Mouse (Mus musculus) splenic B cell, adult 2 months (primary cell): ENCODE data around the gene Slc28a1.
"Not testable (repeated sequence)": the region's sequence is repeated elsewhere in the genome, so short reads cannot be mapped to it uniquely, and the experiment has no call there.

Source experiments
- DNase-seq: peaks from one replicate; pipeline ENCODE4 v3.0.0-alpha.2; 2011; ENCODE audit warnings: low read depth, low spot score
- H3K27me3 ChIP-seq: 2 replicates; pipeline ENCODE4 v1.6.1; 2012; ENCODE audit warnings: mild to moderate bottlenecking, low read length, moderate library complexity, mixed read lengths; ENCODE audit not compliant: control insufficient read depth, poor library complexity, insufficient read depth, severe bottlenecking
- H3K36me3 ChIP-seq: 2 replicates; pipeline ENCODE4 v1.6.1; 2012; ENCODE audit warnings: mild to moderate bottlenecking, low read length, moderate library complexity, mixed read lengths; ENCODE audit not compliant: control insufficient read depth, poor library complexity, insufficient read depth, severe bottlenecking

Gene Slc28a1

GRCm38 (mm10) chr7:81167124-81167523 is 52.5 kb downstream of the Slc28a1 start:
- Histone ChIP-seq H3K27me3 (no peaks in the 10 kb centered on the region), H3K36me3 (no peaks in the 10 kb centered on the region)
- DNase-seq, result peak; percentile 70

DNA sequence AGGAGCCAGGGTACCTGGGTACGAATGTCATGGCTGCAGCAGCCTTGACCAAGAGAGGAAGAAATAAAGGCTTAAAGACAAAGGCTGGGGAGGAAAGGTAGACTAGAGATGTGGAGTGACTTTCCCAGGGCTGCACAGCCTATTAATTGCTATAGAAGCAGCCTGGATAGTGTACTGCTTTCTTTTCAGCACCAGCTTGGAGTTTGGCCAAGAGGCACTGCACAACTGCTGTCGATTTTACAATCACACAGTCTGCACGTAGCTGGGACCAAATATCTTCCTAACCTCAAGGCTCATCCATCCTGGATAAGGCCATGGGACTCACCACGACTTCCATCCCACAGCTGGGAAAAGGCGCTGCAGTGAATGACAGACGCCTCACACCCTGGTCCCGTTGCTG is 54.8 kb downstream of the Slc28a1 start:
- no peaks in the 10 kb centered on the region for H3K27me3 ChIP-seq
- no peak for DNase-seq

DNA sequence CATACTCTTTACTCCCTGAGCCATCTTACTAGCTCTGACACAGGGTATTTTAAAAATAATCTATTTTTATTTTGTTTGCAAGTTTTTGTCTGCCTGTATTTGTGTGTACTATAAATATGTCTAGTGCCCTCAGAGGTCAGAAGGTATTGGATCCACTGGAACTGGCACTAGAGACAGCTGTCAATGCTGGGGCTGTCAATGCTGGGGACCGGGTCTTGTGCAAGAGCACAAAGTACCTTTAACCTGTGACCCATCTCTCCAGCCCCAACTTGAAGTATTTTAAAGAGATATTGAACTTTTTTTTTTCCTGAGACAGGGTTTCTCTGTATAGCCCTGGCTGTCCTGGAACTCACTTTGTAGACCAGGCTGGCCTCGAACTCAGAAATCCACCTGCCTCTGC is 59.3 kb downstream of the Slc28a1 start:
- no peaks in the 10 kb centered on the region for H3K27me3 ChIP-seq
- no peaks in the 10 kb centered on the region for H3K36me3 ChIP-seq
- DNase-seq, result no peak

More for the DNA sequence above, 54.8 kb downstream of the Slc28a1 start:
- no peaks in the 10 kb centered on the region for H3K36me3 ChIP-seq

DNA sequence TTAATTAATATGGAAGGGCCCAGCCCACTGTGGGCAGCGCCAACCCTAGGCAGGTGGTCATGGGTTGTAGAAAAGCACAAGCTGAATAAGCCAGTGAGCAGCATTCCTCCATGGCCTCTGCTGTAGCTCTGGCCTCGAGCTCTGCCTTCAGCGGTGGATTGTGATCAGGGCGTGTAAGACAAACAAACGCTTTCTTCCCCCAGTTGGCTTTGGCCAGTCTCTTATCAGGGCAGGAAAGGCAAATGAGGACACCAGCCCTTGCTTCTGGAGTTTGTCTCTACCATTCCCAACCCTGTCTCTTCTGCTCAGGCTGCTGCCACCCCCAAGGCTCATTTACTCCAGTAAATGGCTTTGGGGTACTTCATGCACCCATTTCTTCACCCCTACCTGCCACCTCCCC is 60.1 kb downstream of the Slc28a1 start:
- Histone ChIP-seq H3K27me3 (no peaks in the 10 kb centered on the region), H3K36me3 (no peaks in the 10 kb centered on the region)
- no peak for DNase-seq

GRCm38 (mm10) chr7:81176187-81176769 is 61.7 kb downstream of the Slc28a1 start:
- Histone ChIP-seq H3K36me3 (no peaks in the 10 kb centered on the region), H3K27me3 (no peaks in the 10 kb centered on the region)
- no peak for DNase-seq

GRCm38 (mm10) chr7:81179494-81179893 is 64.9 kb downstream of the Slc28a1 start:
- no peak for DNase-seq
- Histone ChIP-seq H3K27me3 (no peaks in the 10 kb centered on the region), H3K36me3 (no peaks in the 10 kb centered on the region)

- Histone ChIP-seq H3K27me3 (no peaks in the 10 kb centered on the region), H3K36me3 (no peaks in the 10 kb centered on the region)
- DNase-seq, result no peak
Observed at GRCm38 (mm10) chr7:81182492-81183175, 68.0 kb downstream of the Slc28a1 start.

GRCm38 (mm10) chr7:81183181-81183580 is 68.6 kb downstream of the Slc28a1 start:
- no peak for DNase-seq
- Histone ChIP-seq H3K27me3 (no peaks in the 10 kb centered on the region), H3K36me3 (no peaks in the 10 kb centered on the region)

GRCm38 (mm10) chr7:81184136-81184535 is 69.5 kb downstream of the Slc28a1 start:
- DNase-seq, result no peak
- Histone ChIP-seq H3K36me3 (no peaks in the 10 kb centered on the region), H3K27me3 (no peaks in the 10 kb centered on the region)

- H3K36me3 ChIP-seq, result no peaks in the 10 kb centered on the region
- DNase-seq, result no peak
- H3K27me3 ChIP-seq, result no peaks in the 10 kb centered on the region
Observed at GRCm38 (mm10) chr7:81184651-81185050, 70.1 kb downstream of the Slc28a1 start.

GRCm38 (mm10) chr7:81186036-81186435 is 71.4 kb downstream of the Slc28a1 start:
- DNase-seq, H3K36me3 ChIP-seq, H3K27me3 ChIP-seq: not testable (repeated sequence)

DNA sequence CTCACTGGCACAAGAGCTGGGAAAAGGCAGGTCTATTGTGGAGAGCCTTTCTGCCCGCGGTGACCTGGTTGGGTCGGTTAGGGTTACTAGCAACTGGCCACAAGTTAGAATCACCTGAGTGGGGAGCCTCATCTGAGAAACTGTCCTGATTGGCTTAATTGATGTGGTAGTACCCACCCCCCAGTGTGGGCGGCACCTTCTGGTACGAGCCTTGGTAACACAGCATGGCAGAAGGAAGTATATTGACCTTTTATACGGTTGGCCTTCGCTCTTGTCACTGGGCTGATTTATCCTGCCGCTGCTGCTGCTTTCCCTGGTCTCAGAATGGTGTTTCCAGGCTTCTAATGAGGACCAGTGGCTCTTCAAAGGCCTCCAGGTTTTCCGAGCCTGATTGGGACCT is 74.6 kb downstream of the Slc28a1 start:
- DNase-seq, result no peak
- Histone ChIP-seq H3K27me3 (no peaks in the 10 kb centered on the region), H3K36me3 (no peaks in the 10 kb centered on the region)

- Histone ChIP-seq H3K27me3 (no peaks in the 10 kb centered on the region; the same call in 1 of the 2 replicates), H3K36me3 (no peaks in the 10 kb centered on the region)
- no peak for DNase-seq
Observed at GRCm38 (mm10) chr7:81195509-81195908, 80.9 kb downstream of the Slc28a1 start.

DNA sequence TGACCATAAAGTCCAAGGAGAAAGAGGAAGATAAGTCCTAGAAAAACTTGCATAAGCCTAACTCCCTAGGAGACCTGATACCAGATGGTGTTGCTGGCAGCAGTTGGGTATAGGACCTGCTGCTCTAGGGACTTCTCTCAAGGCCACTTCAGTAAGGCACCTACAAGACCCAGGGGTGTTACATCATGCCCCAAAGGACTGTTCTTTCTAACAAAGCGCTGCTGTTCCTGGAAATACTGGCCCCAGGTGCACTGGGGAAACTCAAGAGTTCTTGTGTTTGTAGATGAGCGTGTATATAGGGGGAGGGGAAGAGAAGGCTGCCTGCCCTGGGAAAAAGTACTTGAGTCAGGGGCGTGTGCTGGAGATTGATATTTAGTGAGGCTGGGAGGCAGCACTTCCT is 82.2 kb downstream of the Slc28a1 start:
- DNase-seq, result no peak
- no peaks in the 10 kb centered on the region for H3K36me3 ChIP-seq

DNA sequence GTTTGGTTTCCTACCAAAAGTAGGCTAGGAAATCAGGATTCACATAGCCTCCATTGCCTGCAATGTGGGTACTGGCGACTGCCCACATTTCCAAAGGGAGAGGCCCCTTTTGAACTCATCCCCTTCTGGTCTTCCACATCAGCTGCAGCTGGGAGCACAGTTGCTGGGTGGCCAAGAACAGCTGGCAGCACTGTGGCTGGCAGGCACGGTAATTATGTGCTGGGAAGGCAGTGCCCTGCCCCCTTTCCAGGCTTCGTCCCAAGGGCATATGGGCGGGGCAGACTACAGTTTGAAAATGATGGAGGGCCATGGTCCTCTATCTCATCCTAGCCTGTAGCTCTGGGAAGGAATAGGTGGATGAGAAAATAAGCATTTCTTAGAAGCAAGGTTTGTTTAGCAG is 83.9 kb downstream of the Slc28a1 start:
- Histone ChIP-seq H3K36me3 (no peaks in the 10 kb centered on the region), H3K27me3 (no peaks in the 10 kb centered on the region; the same call in 1 of the 2 replicates)
- no peak for DNase-seq

More for the DNA sequence above, 82.2 kb downstream of the Slc28a1 start:
- H3K27me3 ChIP-seq, result no peaks in the 10 kb centered on the region; the same call in 1 of the 2 replicates
